Mouse (Mus musculus): ENCODE measurements around the gene Slc8b1. TPM values are rescaled to one million over a fixed set of nuclear protein-coding genes. Genes with fewer than 3 reads are reported as not detected.
A peak's percentile ranks its signal among the peaks of the same experiment; 100 is the strongest.

The Slc8b1 gene
- polyA plus RNA-seq, 1 experiment from 2014 or later: 8.6 TPM

- Histone ChIP-seq H3K4me2 (ENCODE audit: low read depth, low read length) (no peak overlapping the region; the same call in 1 of the 2 replicates), H3K27me3 (ENCODE audit: control insufficient read depth, insufficient read depth, low read length) (no peaks in the 10 kb centered on the region), H3K9me3 (replicated peaks; ENCODE audit: control insufficient read depth, low read length) (no peaks in the 10 kb centered on the region), H3K36me3 (ENCODE audit: control insufficient read depth, insufficient read depth, low read length) (no peaks in the 10 kb centered on the region), H3K27ac (ENCODE audit: low read length) (peak overlapping the region; percentile 74), H3K9ac (ENCODE audit: low read length) (peak overlapping the region; percentile 47), H3K4me1 (ENCODE audit: control insufficient read depth, insufficient read depth, low read length) (peaks cover 80% of the 10 kb centered on the region), H3K4me3 (replicated peaks; ENCODE audit: low read length) (no peak overlapping the region)
- 52% methylated on average over 5 of the region's 5 CpGs for WGBS
- ATAC-seq (ENCODE audit: insufficient read depth, low FRiP score): no peak
These were observed 55.1 kb downstream of the Slc8b1 start for GRCm38 (mm10) chr5:120566101-120566500.

- 59% methylated on average over 9 of the region's 9 CpGs for WGBS
- H3K4me1 ChIP-seq (ENCODE audit: control insufficient read depth, insufficient read depth, low read length): peaks cover 84% of the 10 kb centered on the region
- no peaks in the 10 kb centered on the region for H3K27me3 ChIP-seq (ENCODE audit: control insufficient read depth, insufficient read depth, low read length)
- ATAC-seq (ENCODE audit: insufficient read depth, low FRiP score): no peak
- H3K9me3 ChIP-seq (replicated peaks; ENCODE audit: control insufficient read depth, low read length): no peaks in the 10 kb centered on the region
- H3K4me3 ChIP-seq (replicated peaks; ENCODE audit: low read length): no peak overlapping the region
- peak overlapping the region; percentile 74 for H3K27ac ChIP-seq (ENCODE audit: low read length)
- no peaks in the 10 kb centered on the region for H3K36me3 ChIP-seq (ENCODE audit: control insufficient read depth, insufficient read depth, low read length)
- peak overlapping the region; percentile 47 for H3K9ac ChIP-seq (ENCODE audit: low read length)
- no peak overlapping the region for H3K4me2 ChIP-seq (ENCODE audit: low read depth, low read length)
These were observed 55.8 kb downstream of the Slc8b1 start for GRCm38 (mm10) chr5:120566681-120567252.

GRCm38 (mm10) chr5:120567253-120567701, 56.3 kb downstream of the Slc8b1 start:
- ATAC-seq (ENCODE audit: insufficient read depth, low FRiP score): no peak
- 43% methylated on average over 21 of the region's 21 CpGs for WGBS
- peak overlapping the region; percentile 47 for H3K9ac ChIP-seq (ENCODE audit: low read length)

GRCm38 (mm10) chr5:120567761-120568211, 56.8 kb downstream of the Slc8b1 start:
- Histone ChIP-seq H3K4me2 (ENCODE audit: low read depth, low read length) (no peak overlapping the region), H3K36me3 (ENCODE audit: control insufficient read depth, insufficient read depth, low read length) (no peaks in the 10 kb centered on the region), H3K27me3 (ENCODE audit: control insufficient read depth, insufficient read depth, low read length) (no peaks in the 10 kb centered on the region), H3K9ac (ENCODE audit: low read length) (peak overlapping the region; percentile 47), H3K4me1 (ENCODE audit: control insufficient read depth, insufficient read depth, low read length) (peaks cover 86% of the 10 kb centered on the region), H3K9me3 (replicated peaks; ENCODE audit: control insufficient read depth, low read length) (no peaks in the 10 kb centered on the region), H3K27ac (ENCODE audit: low read length) (peak overlapping the region; percentile 74), H3K4me3 (replicated peaks; ENCODE audit: low read length) (no peak overlapping the region)
- 63% methylated on average over 14 of the region's 14 CpGs for WGBS
- no peak for ATAC-seq (ENCODE audit: insufficient read depth, low FRiP score)

More at GRCm38 (mm10) chr5:120567253-120567701, 56.3 kb downstream of the Slc8b1 start:
- Histone ChIP-seq H3K4me2 (ENCODE audit: low read depth, low read length) (no peak overlapping the region), H3K27me3 (ENCODE audit: control insufficient read depth, insufficient read depth, low read length) (no peaks in the 10 kb centered on the region), H3K9me3 (replicated peaks; ENCODE audit: control insufficient read depth, low read length) (no peaks in the 10 kb centered on the region), H3K4me3 (replicated peaks; ENCODE audit: low read length) (no peak overlapping the region), H3K36me3 (ENCODE audit: control insufficient read depth, insufficient read depth, low read length) (no peaks in the 10 kb centered on the region), H3K4me1 (ENCODE audit: control insufficient read depth, insufficient read depth, low read length) (peaks cover 87% of the 10 kb centered on the region), H3K27ac (ENCODE audit: low read length) (peak overlapping the region; percentile 74)

GRCm38 (mm10) chr5:120568336-120568768, 57.4 kb downstream of the Slc8b1 start:
- Histone ChIP-seq H3K4me1 (ENCODE audit: control insufficient read depth, insufficient read depth, low read length) (peaks cover 81% of the 10 kb centered on the region), H3K27ac (ENCODE audit: low read length) (peak overlapping the region; percentile 74; the same call in 1 of the 2 replicates), H3K9ac (ENCODE audit: low read length) (peak overlapping the region; percentile 47)

GRCm38 (mm10) chr5:120568964-120569363, 58.0 kb downstream of the Slc8b1 start:
- H3K27me3 ChIP-seq (ENCODE audit: control insufficient read depth, insufficient read depth, low read length): no peaks in the 10 kb centered on the region
- H3K4me3 ChIP-seq (replicated peaks; ENCODE audit: low read length): no peak overlapping the region
- H3K9ac ChIP-seq (ENCODE audit: low read length): peak overlapping the region; percentile 5; the same call in 1 of the 2 replicates
- no peak overlapping the region for H3K4me2 ChIP-seq (ENCODE audit: low read depth, low read length)
- no peak for ATAC-seq (ENCODE audit: insufficient read depth, low FRiP score)
- no peaks in the 10 kb centered on the region for H3K9me3 ChIP-seq (replicated peaks; ENCODE audit: control insufficient read depth, low read length)
- H3K36me3 ChIP-seq (ENCODE audit: control insufficient read depth, insufficient read depth, low read length): no peaks in the 10 kb centered on the region
- H3K27ac ChIP-seq (ENCODE audit: low read length): no peak overlapping the region
- 72% methylated on average over 4 of the region's 4 CpGs for WGBS
- peaks cover 75% of the 10 kb centered on the region for H3K4me1 ChIP-seq (ENCODE audit: control insufficient read depth, insufficient read depth, low read length)

More at GRCm38 (mm10) chr5:120568336-120568768, 57.4 kb downstream of the Slc8b1 start:
- Histone ChIP-seq H3K9me3 (replicated peaks; ENCODE audit: control insufficient read depth, low read length) (no peaks in the 10 kb centered on the region), H3K4me2 (ENCODE audit: low read depth, low read length) (no peak overlapping the region), H3K27me3 (ENCODE audit: control insufficient read depth, insufficient read depth, low read length) (no peaks in the 10 kb centered on the region), H3K4me3 (replicated peaks; ENCODE audit: low read length) (no peak overlapping the region), H3K36me3 (ENCODE audit: control insufficient read depth, insufficient read depth, low read length) (no peaks in the 10 kb centered on the region)
- ATAC-seq (ENCODE audit: insufficient read depth, low FRiP score): no peak
- 57% methylated on average over 9 of the region's 9 CpGs for WGBS

GRCm38 (mm10) chr5:120569791-120570190, 58.8 kb downstream of the Slc8b1 start:
- no peak for ATAC-seq (ENCODE audit: insufficient read depth, low FRiP score)
- WGBS: 70% methylated on average over 3 of the region's 3 CpGs
- peaks cover 70% of the 10 kb centered on the region for H3K4me1 ChIP-seq (ENCODE audit: control insufficient read depth, insufficient read depth, low read length)

GRCm38 (mm10) chr5:120570289-120570897, 59.4 kb downstream of the Slc8b1 start:
- H3K9ac ChIP-seq (ENCODE audit: low read length): 0 out of 2 replicates have a peak overlapping the region, but pooled peaks have one; percentile 14
- no peaks in the 10 kb centered on the region for H3K9me3 ChIP-seq (replicated peaks; ENCODE audit: control insufficient read depth, low read length)
- H3K36me3 ChIP-seq (ENCODE audit: control insufficient read depth, insufficient read depth, low read length): no peaks in the 10 kb centered on the region
- H3K4me1 ChIP-seq (ENCODE audit: control insufficient read depth, insufficient read depth, low read length): peaks cover 64% of the 10 kb centered on the region
- H3K27ac ChIP-seq (ENCODE audit: low read length): peak overlapping the region; percentile 77
- H3K4me2 ChIP-seq (ENCODE audit: low read depth, low read length): no peak overlapping the region
- H3K27me3 ChIP-seq (ENCODE audit: control insufficient read depth, insufficient read depth, low read length): no peaks in the 10 kb centered on the region
- H3K4me3 ChIP-seq (replicated peaks; ENCODE audit: low read length): no peak overlapping the region
- no peak for ATAC-seq (ENCODE audit: insufficient read depth, low FRiP score)
- 72% methylated on average over 11 of the region's 11 CpGs for WGBS

More at GRCm38 (mm10) chr5:120569791-120570190, 58.8 kb downstream of the Slc8b1 start:
- Histone ChIP-seq H3K4me3 (replicated peaks; ENCODE audit: low read length) (no peak overlapping the region), H3K27ac (ENCODE audit: low read length) (peak overlapping the region; percentile 52; the same call in 1 of the 2 replicates), H3K9ac (ENCODE audit: low read length) (0 out of 2 replicates have a peak overlapping the region, but pooled peaks have one; percentile 4), H3K4me2 (ENCODE audit: low read depth, low read length) (no peak overlapping the region), H3K27me3 (ENCODE audit: control insufficient read depth, insufficient read depth, low read length) (no peaks in the 10 kb centered on the region), H3K36me3 (ENCODE audit: control insufficient read depth, insufficient read depth, low read length) (no peaks in the 10 kb centered on the region), H3K9me3 (replicated peaks; ENCODE audit: control insufficient read depth, low read length) (no peaks in the 10 kb centered on the region)

Measured in stomach, embryonic 16.5 days (tissue).